Mouse (Mus musculus): ENCODE data around the gene Atcay. TPM values are rescaled to one million over a fixed set of nuclear protein-coding genes. Genes with fewer than 3 reads are reported as not detected.
A peak's percentile ranks its signal among the peaks of the same experiment; 100 is the strongest.

Atcay gene
- polyA plus RNA-seq, 1 experiment, result 166 TPM

- Histone ChIP-seq H3K4me3 (ENCODE audit: insufficient read depth, low read length) (no peak overlapping the region), H3K4me1 (ENCODE audit: control insufficient read depth, insufficient read depth, low read length) (no peaks in the 10 kb centered on the region), H3K27ac (ENCODE audit: insufficient read depth, low read length) (no peak overlapping the region)
- TF ChIP-seq POLR2A (IDR thresholded peaks at IDR 0.05; ENCODE audit: extremely low read depth, insufficient read depth, low read length), result no peak
- TF ChIP-seq CTCF (IDR thresholded peaks at IDR 0.05; ENCODE audit: extremely low read depth, insufficient read depth, low read length), result no peak
These were observed 34.9 kb upstream of the Atcay start for GRCm38 (mm10) chr10:81265540-81265939.

DNA sequence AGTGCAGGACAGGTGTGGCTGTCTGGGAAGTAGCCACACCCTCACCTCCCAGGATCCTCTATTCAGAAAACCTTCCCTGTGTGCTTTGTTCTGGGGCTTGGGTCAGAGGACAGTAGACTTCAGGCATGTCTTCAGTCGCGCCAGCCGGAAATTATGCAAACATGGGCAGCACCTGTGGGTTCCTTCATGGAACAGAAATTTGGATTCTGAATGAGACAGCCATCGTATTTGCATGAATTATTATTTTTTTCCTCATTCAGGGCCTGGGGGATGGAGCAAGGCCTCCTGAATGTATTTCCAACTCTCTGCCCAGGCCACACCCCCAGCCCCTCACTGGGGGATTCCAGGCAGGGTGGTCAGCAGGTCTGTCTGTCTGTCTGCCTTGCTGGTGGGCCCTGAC lies 30.4 kb upstream of the Atcay start:
- TF ChIP-seq POLR2A (IDR thresholded peaks at IDR 0.05; ENCODE audit: extremely low read depth, insufficient read depth, low read length) (no peak), CTCF (IDR thresholded peaks at IDR 0.05; ENCODE audit: extremely low read depth, insufficient read depth, low read length) (no peak)
- Histone ChIP-seq H3K27ac (ENCODE audit: insufficient read depth, low read length) (no peak overlapping the region), H3K4me3 (ENCODE audit: insufficient read depth, low read length) (no peak overlapping the region), H3K4me1 (ENCODE audit: control insufficient read depth, insufficient read depth, low read length) (peaks cover 6% of the 10 kb centered on the region)

DNA sequence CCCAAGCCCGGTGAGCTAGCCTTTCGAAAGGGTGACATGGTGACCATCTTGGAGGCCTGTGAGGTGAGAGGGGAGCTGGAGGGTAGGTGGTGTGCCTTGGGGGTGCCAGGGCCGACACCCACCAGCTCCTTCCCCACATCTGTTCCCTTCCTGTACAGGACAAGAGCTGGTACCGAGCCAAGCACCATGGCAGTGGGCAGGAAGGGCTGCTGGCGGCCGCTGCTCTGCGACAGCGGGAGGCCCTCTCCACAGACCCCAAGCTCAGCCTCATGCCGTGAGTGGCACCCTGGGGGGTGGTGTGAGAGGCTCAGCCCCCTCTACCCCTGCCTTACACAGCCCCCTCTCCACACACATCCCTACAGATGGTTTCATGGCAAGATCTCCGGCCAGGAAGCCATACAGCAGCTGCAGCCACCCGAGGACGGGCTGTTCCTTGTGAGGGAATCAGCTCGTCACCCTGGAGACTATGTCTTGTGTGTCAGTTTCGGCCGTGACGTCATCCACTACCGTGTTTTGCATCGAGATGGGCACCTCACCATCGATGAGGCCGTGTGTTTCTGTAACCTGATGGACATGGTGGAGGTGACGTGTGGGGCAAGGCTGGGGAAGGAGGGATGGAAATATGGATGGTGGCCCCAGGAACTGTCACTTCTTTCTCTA lies 28.7 kb upstream of the Atcay start:
- H3K4me1 ChIP-seq (ENCODE audit: control insufficient read depth, insufficient read depth, low read length), result peaks cover 6% of the 10 kb centered on the region
- TF ChIP-seq CTCF (IDR thresholded peaks at IDR 0.05; ENCODE audit: extremely low read depth, insufficient read depth, low read length), result no peak
- TF ChIP-seq POLR2A (IDR thresholded peaks at IDR 0.05; ENCODE audit: extremely low read depth, insufficient read depth, low read length), result no peak
- H3K27ac ChIP-seq (ENCODE audit: insufficient read depth, low read length), result peak overlapping the region; percentile 72
- peak overlapping the region; percentile 8 for H3K4me3 ChIP-seq (ENCODE audit: insufficient read depth, low read length)

DNA sequence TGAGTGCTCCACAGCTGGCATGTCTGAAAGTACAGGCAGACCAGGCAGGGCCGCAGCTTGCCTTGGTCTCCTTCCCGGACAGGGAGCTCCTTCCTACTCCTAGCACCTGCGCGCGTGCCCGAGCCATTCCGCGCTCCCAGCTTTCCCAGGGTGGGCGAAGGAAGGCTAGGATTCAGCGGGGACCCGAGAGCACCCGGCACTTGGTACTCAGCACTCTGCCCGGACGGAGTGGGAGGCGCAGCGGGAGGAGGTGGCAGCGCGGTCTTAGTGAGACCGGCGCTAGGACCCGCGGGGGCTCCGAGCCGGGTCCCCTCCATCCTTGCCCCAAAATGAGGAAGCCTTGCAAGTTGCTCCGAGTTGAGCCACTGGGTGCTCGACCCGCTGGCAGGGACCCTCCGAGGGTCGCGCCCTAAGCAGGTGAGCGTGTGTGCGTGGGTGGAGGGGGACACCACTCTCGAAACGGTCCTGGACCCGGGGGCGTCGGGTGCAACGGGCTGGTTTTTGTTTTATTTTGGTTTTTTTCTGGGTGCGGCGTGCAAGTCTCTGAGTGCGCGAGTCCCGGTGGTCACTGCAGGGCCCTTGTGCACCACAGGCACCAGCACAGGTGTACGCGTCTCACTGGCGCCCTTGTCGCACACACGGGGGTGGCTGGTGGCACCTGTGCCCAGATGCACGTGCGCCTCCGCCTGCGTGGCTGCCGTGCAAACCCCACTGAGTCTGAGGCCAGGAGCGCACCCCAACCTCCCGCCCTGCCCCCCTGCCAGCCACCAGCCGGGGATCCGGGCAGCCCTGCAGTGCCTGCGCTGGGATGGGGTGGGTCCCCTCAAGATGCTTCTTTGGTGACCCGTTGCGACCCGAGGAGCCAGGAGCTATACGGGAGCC lies 26.8 kb upstream of the Atcay start:
- Histone ChIP-seq H3K4me1 (ENCODE audit: control insufficient read depth, insufficient read depth, low read length) (peaks cover 6% of the 10 kb centered on the region), H3K27ac (ENCODE audit: insufficient read depth, low read length) (peak overlapping the region; percentile 92), H3K4me3 (ENCODE audit: insufficient read depth, low read length) (peak overlapping the region; percentile 86)
- no peak for TF ChIP-seq CTCF (IDR thresholded peaks at IDR 0.05; ENCODE audit: extremely low read depth, insufficient read depth, low read length)
- 0 out of 2 replicates have a peak, but pooled peaks have one; percentile 10 for TF ChIP-seq POLR2A (IDR thresholded peaks at IDR 0.05; ENCODE audit: extremely low read depth, insufficient read depth, low read length)

GRCm38 (mm10) chr10:81254886-81255285 lies 24.3 kb upstream of the Atcay start:
- no peak for TF ChIP-seq POLR2A (IDR thresholded peaks at IDR 0.05; ENCODE audit: extremely low read depth, insufficient read depth, low read length)
- no peak for TF ChIP-seq CTCF (IDR thresholded peaks at IDR 0.05; ENCODE audit: extremely low read depth, insufficient read depth, low read length)
- H3K4me1 ChIP-seq (ENCODE audit: control insufficient read depth, insufficient read depth, low read length), result peaks cover 6% of the 10 kb centered on the region
- H3K27ac ChIP-seq (ENCODE audit: insufficient read depth, low read length), result no peak overlapping the region
- no peak overlapping the region for H3K4me3 ChIP-seq (ENCODE audit: insufficient read depth, low read length)

- Histone ChIP-seq H3K27ac (ENCODE audit: insufficient read depth, low read length) (peak within 1 kb of the TSS; percentile 88), H3K4me1 (ENCODE audit: control insufficient read depth, insufficient read depth, low read length) (no peaks in the 10 kb centered on the region), H3K4me3 (ENCODE audit: insufficient read depth, low read length) (peak within 1 kb of the TSS; percentile 37)
- TF ChIP-seq CTCF (IDR thresholded peaks at IDR 0.05; ENCODE audit: extremely low read depth, insufficient read depth, low read length) (no peak), POLR2A (IDR thresholded peaks at IDR 0.05; ENCODE audit: extremely low read depth, insufficient read depth, low read length) (peak; percentile 90; the same call in 1 of the 2 replicates)
These were observed 22.1 kb upstream of the Atcay start, which contains the start of gene Matk for GRCm38 (mm10) chr10:81252424-81253419. Matk (plus strand) TSS chr10:81252935.

GRCm38 (mm10) chr10:81249442-81249841 lies 18.8 kb upstream of the Atcay start:
- no peak overlapping the region for H3K4me3 ChIP-seq (ENCODE audit: insufficient read depth, low read length)
- H3K4me1 ChIP-seq (ENCODE audit: control insufficient read depth, insufficient read depth, low read length), result no peaks in the 10 kb centered on the region
- no peak for TF ChIP-seq CTCF (IDR thresholded peaks at IDR 0.05; ENCODE audit: extremely low read depth, insufficient read depth, low read length)
- no peak for TF ChIP-seq POLR2A (IDR thresholded peaks at IDR 0.05; ENCODE audit: extremely low read depth, insufficient read depth, low read length)
- no peak overlapping the region for H3K27ac ChIP-seq (ENCODE audit: insufficient read depth, low read length)

GRCm38 (mm10) chr10:81247804-81248203 lies 17.2 kb upstream of the Atcay start:
- TF ChIP-seq POLR2A (IDR thresholded peaks at IDR 0.05; ENCODE audit: extremely low read depth, insufficient read depth, low read length) (no peak), CTCF (IDR thresholded peaks at IDR 0.05; ENCODE audit: extremely low read depth, insufficient read depth, low read length) (no peak)
- Histone ChIP-seq H3K4me1 (ENCODE audit: control insufficient read depth, insufficient read depth, low read length) (no peaks in the 10 kb centered on the region), H3K27ac (ENCODE audit: insufficient read depth, low read length) (no peak overlapping the region), H3K4me3 (ENCODE audit: insufficient read depth, low read length) (no peak overlapping the region)

GRCm38 (mm10) chr10:81245166-81245565 lies 14.5 kb upstream of the Atcay start:
- Histone ChIP-seq H3K4me1 (ENCODE audit: control insufficient read depth, insufficient read depth, low read length) (no peaks in the 10 kb centered on the region), H3K27ac (ENCODE audit: insufficient read depth, low read length) (no peak overlapping the region), H3K4me3 (ENCODE audit: insufficient read depth, low read length) (no peak overlapping the region)
- TF ChIP-seq POLR2A (IDR thresholded peaks at IDR 0.05; ENCODE audit: extremely low read depth, insufficient read depth, low read length) (no peak), CTCF (IDR thresholded peaks at IDR 0.05; ENCODE audit: extremely low read depth, insufficient read depth, low read length) (no peak)
